Mouse (Mus musculus) lung, postnatal 0 days (tissue): ENCODE results near the gene Gm27021. TPM values are rescaled to one million over a fixed set of nuclear protein-coding genes. Genes with fewer than 3 reads are reported as not detected.

Experiments
- ATAC-seq: fragments of 200-750 bp; cut with Nextera tagmentation; 2 replicates; pipeline ENCODE4 v1.8.0; 2017; ENCODE audit warnings: moderate library complexity
- DNase-seq: peaks from one replicate; pipeline ENCODE4 v3.0.0-alpha.2; 2016; ENCODE audit warnings: low spot score
- H3K27ac ChIP-seq: fragments of 300-500 bp; sonication (generic); 2 replicates; pipeline ENCODE4 v1.5.1; 2014; ENCODE audit warnings: antibody characterized with exemption, mild to moderate bottlenecking, low read length, mixed read lengths
- H3K27me3 ChIP-seq: fragments of 300-500 bp; sonication (generic); replicated peaks from 2 replicates; pipeline ENCODE4 v1.6.1; 2014; ENCODE audit warnings: low read length, mixed read lengths; ENCODE audit not compliant: insufficient read depth
- H3K36me3 ChIP-seq: fragments of 300-500 bp; sonication (generic); 2 replicates; pipeline ENCODE4 v1.6.1; 2014; ENCODE audit warnings: low read length, mixed read lengths; ENCODE audit not compliant: insufficient read depth
- H3K4me1 ChIP-seq: fragments of 300-500 bp; sonication (generic); 2 replicates; pipeline ENCODE4 v1.6.1; 2014; ENCODE audit warnings: antibody characterized with exemption, low read depth, low read length, mixed read lengths; ENCODE audit not compliant: insufficient read depth
- H3K4me2 ChIP-seq: fragments of 300-500 bp; sonication (generic); replicated peaks from 2 replicates; pipeline ENCODE4 v1.6.1; 2014; ENCODE audit warnings: low read depth, mild to moderate bottlenecking, low read length, moderate library complexity, mixed read lengths
- H3K4me3 ChIP-seq: fragments of 300-500 bp; sonication (generic); 2 replicates; pipeline ENCODE4 v1.5.1; 2014; ENCODE audit warnings: low read depth, low read length
- H3K9ac ChIP-seq: fragments of 300-500 bp; sonication (generic); replicated peaks from 2 replicates; pipeline ENCODE4 v1.6.1; 2014; ENCODE audit warnings: low read depth, mild to moderate bottlenecking
- H3K9me3 ChIP-seq: fragments of 300-500 bp; sonication (generic); 2 replicates; pipeline ENCODE4 v1.6.1; 2016; ENCODE audit warnings: low read length, mixed read lengths
- CTCF ChIP-seq: IDR thresholded peaks from 2 replicates; pipeline ENCODE4 v1.5.1; 2016; ENCODE audit warnings: antibody characterized with exemption, mild to moderate bottlenecking
- EP300 ChIP-seq: IDR thresholded peaks from 2 replicates; pipeline ENCODE4 v1.6.1; 2016; ENCODE audit warnings: antibody characterized with exemption, mild to moderate bottlenecking, control low read depth
- WGBS: fragments of 180-500 bp; shearing (Covaris S2); extraction: QIAGEN DNeasy Blood & Tissue Kit; methylation state at CpG from one replicate; pipeline ENCODE4 v1.1.7; 2014; 5-methylcytosine and 5-hydroxymethylcytosine counted together
- polyA plus RNA-seq: library from polyadenylated mRNA; unstranded; fragments of >200 nt; fragmentation: Nextera tagmentation; extraction: Ambion mirVana; gene quantifications from 2 replicates; pipeline ENCODE4 v1.2.1, GENCODE M21; 2015

Gene Gm27021
- polyA plus RNA-seq, 1 experiment from 2014 or later: 1.3 TPM

DNA sequence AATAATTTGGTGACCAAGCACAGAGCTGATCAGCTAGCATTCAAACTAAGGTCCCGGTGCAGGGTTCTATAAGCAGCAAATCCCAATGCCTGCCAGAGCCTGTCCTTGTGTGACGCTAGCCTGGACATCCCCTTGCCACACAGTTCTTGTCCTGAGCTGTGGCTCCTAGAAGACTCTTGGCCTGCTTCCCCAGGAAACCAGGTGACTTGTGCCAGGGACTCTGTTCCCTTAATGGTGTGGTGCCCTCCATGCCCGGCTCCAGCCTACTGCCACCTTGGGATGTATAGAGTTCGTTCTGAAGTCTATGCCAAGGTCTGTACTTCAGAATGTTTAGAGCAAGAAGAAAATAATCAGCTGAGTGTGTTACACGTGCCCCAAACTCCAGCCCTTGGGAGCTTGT is 18.7 kb upstream of the Gm27021 start:
- no peak for DNase-seq

DNA sequence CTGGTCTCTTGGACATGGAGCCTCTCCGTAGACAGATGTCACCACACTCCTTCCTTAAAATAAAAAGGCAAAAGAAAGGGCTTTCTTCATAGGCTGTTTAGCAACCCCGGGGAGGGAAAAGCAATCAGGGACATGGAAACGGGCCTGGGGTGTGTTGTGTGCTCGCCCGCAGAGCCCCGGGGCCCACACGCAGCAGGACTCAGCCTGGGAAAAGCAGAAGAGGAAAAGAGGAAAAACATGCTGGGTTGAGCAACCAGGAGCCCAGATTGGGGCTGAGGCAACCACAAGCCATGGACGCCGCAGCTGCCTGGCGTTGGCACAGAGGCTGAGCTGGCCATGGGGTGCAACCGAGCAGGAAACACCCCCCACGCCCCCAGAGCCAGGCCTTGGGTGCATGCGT is 18.2 kb upstream of the Gm27021 start:
- Histone ChIP-seq H3K27ac (no peak overlapping the region), H3K4me2 (no peak overlapping the region), H3K36me3 (no peaks in the 10 kb centered on the region), H3K4me1 (0 out of 2 replicates have a peak, but pooled peaks cover 3% of the 10 kb centered on the region), H3K9me3 (no peaks in the 10 kb centered on the region), H3K4me3 (no peak overlapping the region), H3K27me3 (no peaks in the 10 kb centered on the region), H3K9ac (no peak overlapping the region)
- no peak for TF ChIP-seq CTCF
- TF ChIP-seq EP300: no peak
- peak; percentile 42 for DNase-seq
- peak; percentile 49 for ATAC-seq
- 80% methylated on average over 9 of the region's 13 CpGs for WGBS

More for the DNA sequence above, 18.7 kb upstream of the Gm27021 start:
- Histone ChIP-seq H3K4me2 (no peak overlapping the region), H3K36me3 (no peaks in the 10 kb centered on the region), H3K4me3 (no peak overlapping the region), H3K9ac (no peak overlapping the region), H3K27me3 (no peaks in the 10 kb centered on the region), H3K4me1 (0 out of 2 replicates have a peak, but pooled peaks cover 3% of the 10 kb centered on the region), H3K27ac (no peak overlapping the region), H3K9me3 (no peaks in the 10 kb centered on the region)
- TF ChIP-seq CTCF: no peak
- no peak for TF ChIP-seq EP300
- 77% methylated on average over 5 of the region's 5 CpGs for WGBS
- no peak for ATAC-seq

DNA sequence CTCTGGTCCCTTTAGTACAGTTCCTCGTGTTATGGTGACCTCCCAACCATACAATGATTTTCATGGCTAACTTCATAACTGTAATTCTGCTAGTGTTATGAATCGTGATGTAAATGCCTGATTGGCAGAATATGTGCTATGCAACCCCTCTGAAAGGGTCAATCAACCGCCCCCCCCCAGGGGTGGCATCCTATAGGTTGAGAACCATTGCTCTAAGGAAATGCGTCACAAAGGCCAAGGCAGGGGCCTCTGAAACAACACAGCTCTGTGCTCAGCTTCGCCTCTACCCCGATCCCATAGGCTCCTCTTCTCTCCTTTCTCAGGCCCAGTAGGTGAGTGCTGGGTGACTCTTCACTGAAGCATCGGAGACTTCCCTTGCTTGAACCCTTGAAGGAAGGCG is 17.7 kb upstream of the Gm27021 start:
- H3K27ac ChIP-seq: peak overlapping the region; percentile 28; the same call in 1 of the 2 replicates
- WGBS: 82% methylated on average over 8 of the region's 8 CpGs
- ATAC-seq: no peak

DNA sequence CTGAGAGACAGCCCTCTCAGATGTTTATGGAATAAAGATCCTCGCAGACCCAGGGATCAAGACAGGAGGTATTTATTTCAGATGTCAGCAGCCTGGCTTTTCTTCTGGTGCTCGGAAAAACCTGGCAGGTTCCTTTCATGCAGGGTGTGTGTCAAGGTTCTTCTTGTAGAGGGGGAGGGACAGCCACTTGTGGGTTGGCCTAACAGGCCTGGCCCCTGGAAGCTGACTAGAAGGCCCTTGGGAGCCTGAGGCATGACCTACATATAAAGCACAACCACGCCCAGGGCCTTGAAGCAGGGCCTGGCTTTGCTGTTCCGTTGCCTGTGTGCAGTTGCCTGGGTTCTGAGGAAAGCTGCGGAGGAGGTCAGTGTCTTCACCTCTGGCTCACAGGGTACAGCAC is 17.2 kb upstream of the Gm27021 start:
- DNase-seq (peak; percentile 58), ATAC-seq (peak; percentile 59)
- Histone ChIP-seq H3K4me3 (no peak overlapping the region), H3K4me2 (no peak overlapping the region), H3K4me1 (0 out of 2 replicates have a peak, but pooled peaks cover 3% of the 10 kb centered on the region), H3K27me3 (no peaks in the 10 kb centered on the region), H3K36me3 (no peaks in the 10 kb centered on the region), H3K27ac (no peak overlapping the region), H3K9ac (no peak overlapping the region), H3K9me3 (no peaks in the 10 kb centered on the region)
- TF ChIP-seq EP300 (no peak), CTCF (no peak)
- 60% methylated on average over 5 of the region's 5 CpGs for WGBS

More for the DNA sequence above, 17.7 kb upstream of the Gm27021 start:
- no peak for DNase-seq
- no peak for TF ChIP-seq EP300
- TF ChIP-seq CTCF: no peak
- no peaks in the 10 kb centered on the region for H3K27me3 ChIP-seq
- no peak overlapping the region for H3K4me3 ChIP-seq
- H3K9ac ChIP-seq: no peak overlapping the region
- H3K4me2 ChIP-seq: no peak overlapping the region
- 0 out of 2 replicates have a peak, but pooled peaks cover 3% of the 10 kb centered on the region for H3K4me1 ChIP-seq
- no peaks in the 10 kb centered on the region for H3K9me3 ChIP-seq
- no peaks in the 10 kb centered on the region for H3K36me3 ChIP-seq

DNA sequence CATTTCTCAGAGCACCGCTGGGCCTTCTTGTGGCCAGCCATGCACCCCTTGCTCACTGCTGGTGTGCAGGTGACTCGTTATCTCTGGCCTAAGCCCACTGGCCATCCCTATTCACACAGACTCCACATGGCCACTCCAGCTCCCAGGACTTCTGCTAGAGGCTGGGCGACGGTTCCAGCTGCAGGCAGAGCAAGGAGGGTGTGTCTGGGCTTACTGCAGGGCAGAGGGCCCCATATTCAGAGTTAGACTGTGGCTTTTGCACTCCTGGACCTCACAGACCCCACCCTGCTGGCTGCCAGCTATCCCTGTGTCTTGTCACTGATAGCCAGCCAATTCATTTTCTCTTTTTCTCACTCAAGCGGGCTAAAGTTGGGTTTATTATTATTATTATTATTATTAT is 16.2 kb upstream of the Gm27021 start:
- no peak for DNase-seq
- WGBS: 59% methylated on average over 5 of the region's 5 CpGs

DNA sequence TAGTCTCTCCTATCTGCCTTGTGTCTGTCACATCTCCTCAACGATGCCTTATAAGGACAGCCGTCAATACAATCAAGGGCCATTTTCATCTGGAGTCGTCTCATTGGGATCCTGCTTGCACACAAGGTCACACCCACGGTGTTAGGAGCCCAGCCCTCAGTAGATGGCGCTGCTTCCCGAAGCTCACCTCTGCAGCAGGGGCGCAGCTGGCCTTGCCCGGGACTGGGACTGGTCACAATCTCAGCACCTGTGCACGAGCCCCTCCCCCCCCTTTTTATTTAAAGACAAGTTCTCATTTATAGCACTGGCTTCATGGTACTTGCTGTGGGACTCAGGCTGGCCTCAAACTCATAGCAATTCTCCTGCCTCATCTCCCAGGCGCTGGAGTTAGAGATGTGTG is 15.7 kb upstream of the Gm27021 start:
- WGBS: 12% methylated on average over 10 of the region's 10 CpGs
- Histone ChIP-seq H3K36me3 (no peaks in the 10 kb centered on the region), H3K4me3 (no peak overlapping the region), H3K4me1 (0 out of 2 replicates have a peak, but pooled peaks cover 3% of the 10 kb centered on the region), H3K9me3 (no peaks in the 10 kb centered on the region), H3K27me3 (no peaks in the 10 kb centered on the region), H3K27ac (no peak overlapping the region), H3K9ac (no peak overlapping the region), H3K4me2 (no peak overlapping the region)
- peak; percentile 68 for DNase-seq
- TF ChIP-seq EP300 (no peak), CTCF (peak; percentile 88)
- ATAC-seq: peak; percentile 57

More for the DNA sequence above, 16.2 kb upstream of the Gm27021 start:
- ATAC-seq: no peak
- H3K9ac ChIP-seq: no peak overlapping the region
- H3K4me2 ChIP-seq: no peak overlapping the region
- H3K27ac ChIP-seq: no peak overlapping the region
- no peaks in the 10 kb centered on the region for H3K9me3 ChIP-seq
- TF ChIP-seq EP300: no peak
- TF ChIP-seq CTCF: no peak
- no peaks in the 10 kb centered on the region for H3K36me3 ChIP-seq
- H3K4me3 ChIP-seq: no peak overlapping the region
- H3K27me3 ChIP-seq: no peaks in the 10 kb centered on the region
- H3K4me1 ChIP-seq: 0 out of 2 replicates have a peak, but pooled peaks cover 3% of the 10 kb centered on the region

DNA sequence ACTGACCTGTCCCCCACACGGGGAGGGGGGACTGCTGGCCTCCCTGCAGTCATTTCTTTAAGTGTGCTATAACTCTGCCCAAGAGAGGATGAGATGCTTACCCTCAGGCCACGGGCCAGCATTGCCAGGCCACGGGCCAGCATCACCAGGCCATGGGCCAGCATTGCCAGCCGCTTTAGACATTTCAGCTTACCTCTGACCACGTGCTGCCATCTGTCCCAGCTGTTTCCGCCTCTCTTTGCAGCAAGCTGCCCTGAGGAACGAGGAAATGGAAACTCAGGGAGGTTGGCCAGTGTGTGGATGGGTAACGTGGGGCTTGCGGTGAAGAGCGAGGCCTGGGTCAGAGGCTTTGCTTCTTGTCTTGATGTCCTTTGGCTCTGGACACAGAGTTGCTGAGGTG is 13.2 kb upstream of the Gm27021 start:
- no peak overlapping the region for H3K4me3 ChIP-seq
- ATAC-seq (no peak), DNase-seq (no peak)
- TF ChIP-seq EP300 (no peak), CTCF (no peak)
- no peak overlapping the region for H3K9ac ChIP-seq
- H3K9me3 ChIP-seq: no peaks in the 10 kb centered on the region
- H3K4me1 ChIP-seq: 0 out of 2 replicates have a peak, but pooled peaks cover 3% of the 10 kb centered on the region
- no peak overlapping the region for H3K4me2 ChIP-seq
- H3K36me3 ChIP-seq: no peaks in the 10 kb centered on the region
- H3K27me3 ChIP-seq: no peaks in the 10 kb centered on the region
- 69% methylated on average over 10 of the region's 10 CpGs for WGBS
- no peak overlapping the region for H3K27ac ChIP-seq
